Mouse (Mus musculus) embryonic facial prominence, embryonic 11.5 days (tissue): ENCODE data around the gene Cldn20. TPM values are rescaled to one million over a fixed set of nuclear protein-coding genes. Genes with fewer than 3 reads are reported as not detected.

Experiments used
- ATAC-seq: fragments of 200-750 bp; cut with Nextera tagmentation; replicated peaks from 2 replicates; pipeline ENCODE4 v1.8.0; 2017; ENCODE audit warnings: low read depth; ENCODE audit not compliant: insufficient number of reproducible peaks, low FRiP score, low TSS enrichment
- DNase-seq: peaks from one replicate; pipeline ENCODE4 v3.0.0-alpha.2; 2015; ENCODE audit warnings: low spot score
- H3K27ac ChIP-seq: fragments of 300-500 bp; sonication (generic); replicated peaks from 2 replicates; pipeline ENCODE4 v1.5.1; 2014; ENCODE audit warnings: mild to moderate bottlenecking, low read depth, low read length, control low read depth
- H3K27me3 ChIP-seq: fragments of 300-500 bp; sonication (generic); 2 replicates; pipeline ENCODE4 v1.6.1; 2014; ENCODE audit warnings: mild to moderate bottlenecking, low read length, moderate library complexity, mixed read lengths; ENCODE audit not compliant: control insufficient read depth, insufficient read depth
- H3K36me3 ChIP-seq: fragments of 300-500 bp; sonication (generic); replicated peaks from 2 replicates; pipeline ENCODE4 v1.6.1; 2014; ENCODE audit warnings: low read depth, mild to moderate bottlenecking, low read length, moderate library complexity, mixed read lengths; ENCODE audit not compliant: control insufficient read depth, insufficient read depth
- H3K4me1 ChIP-seq: fragments of 300-500 bp; sonication (generic); 2 replicates; pipeline ENCODE4 v1.6.1; 2014; ENCODE audit warnings: low read length, mixed read lengths; ENCODE audit not compliant: control insufficient read depth, insufficient read depth
- H3K4me2 ChIP-seq: fragments of 300-500 bp; sonication (generic); 2 replicates; pipeline ENCODE4 v1.6.1; 2014; ENCODE audit warnings: low read depth, mild to moderate bottlenecking, control low read depth, low read length, moderate library complexity
- H3K4me3 ChIP-seq: fragments of 300-500 bp; sonication (generic); 2 replicates; pipeline ENCODE4 v1.5.1; 2014; ENCODE audit warnings: low read depth, low read length, control low read depth
- H3K9ac ChIP-seq: fragments of 300-500 bp; sonication (generic); replicated peaks from 2 replicates; pipeline ENCODE4 v1.6.1; 2014; ENCODE audit warnings: mild to moderate bottlenecking, control low read depth, low read length
- H3K9me3 ChIP-seq: fragments of 300-500 bp; sonication (generic); replicated peaks from 2 replicates; pipeline ENCODE4 v1.6.1; 2016; ENCODE audit warnings: mild to moderate bottlenecking, low read length, inconsistent platforms, mixed read lengths; ENCODE audit not compliant: control insufficient read depth
- WGBS: fragments of 180-500 bp; shearing (Covaris S2); extraction: QIAGEN DNeasy Blood & Tissue Kit; methylation state at CpG from one replicate; pipeline ENCODE4 v1.1.7; 2014; 5-methylcytosine and 5-hydroxymethylcytosine counted together
- polyA plus RNA-seq: library from polyadenylated mRNA; unstranded; fragments of >200 nt; fragmentation: Nextera tagmentation; extraction: Ambion mirVana; gene quantifications from 2 replicates; pipeline ENCODE4 v1.2.1, GENCODE M21; 2014

The Cldn20 gene
- polyA plus RNA-seq, 1 experiment from 2014 or later = not detected

GRCm38 (mm10) chr17:3558356-3558870 lies 26.1 kb downstream of the Cldn20 start:
- H3K27ac ChIP-seq = no peak overlapping the region; the same call in 1 of the 2 replicates
- H3K27me3 ChIP-seq = no peaks in the 10 kb centered on the region
- no peaks in the 10 kb centered on the region for H3K9me3 ChIP-seq
- 75% methylated on average over 9 of the region's 9 CpGs for WGBS
- H3K4me3 ChIP-seq = peak overlapping the region; percentile 31
- H3K4me2 ChIP-seq = peak overlapping the region; percentile 37
- H3K36me3 ChIP-seq = no peaks in the 10 kb centered on the region
- ATAC-seq (no peak), DNase-seq (no peak)
- H3K9ac ChIP-seq = no peak overlapping the region
- no peaks in the 10 kb centered on the region for H3K4me1 ChIP-seq

- no peak for ATAC-seq
These were observed 28.2 kb downstream of the Cldn20 start for GRCm38 (mm10) chr17:3560534-3560933.

GRCm38 (mm10) chr17:3562405-3562804 lies 30.1 kb downstream of the Cldn20 start:
- Histone ChIP-seq H3K9me3 (no peaks in the 10 kb centered on the region), H3K36me3 (no peaks in the 10 kb centered on the region), H3K4me3 (no peak overlapping the region), H3K4me2 (no peak overlapping the region), H3K9ac (no peak overlapping the region), H3K4me1 (no peaks in the 10 kb centered on the region), H3K27me3 (no peaks in the 10 kb centered on the region), H3K27ac (no peak overlapping the region)
- no peak for ATAC-seq
- 57% methylated on average over 8 of the region's 8 CpGs for WGBS
- no peak for DNase-seq

More at GRCm38 (mm10) chr17:3560534-3560933, 28.2 kb downstream of the Cldn20 start:
- no peak overlapping the region for H3K4me2 ChIP-seq
- H3K27me3 ChIP-seq = no peaks in the 10 kb centered on the region
- no peaks in the 10 kb centered on the region for H3K4me1 ChIP-seq
- no peak overlapping the region for H3K27ac ChIP-seq
- no peaks in the 10 kb centered on the region for H3K9me3 ChIP-seq
- WGBS = 76% methylated on average over 3 of the region's 3 CpGs
- no peak overlapping the region for H3K9ac ChIP-seq
- H3K36me3 ChIP-seq = no peaks in the 10 kb centered on the region
- H3K4me3 ChIP-seq = no peak overlapping the region
- DNase-seq = peak; percentile 28

- Histone ChIP-seq H3K9me3 (no peaks in the 10 kb centered on the region), H3K4me3 (no peak overlapping the region), H3K4me2 (no peak overlapping the region), H3K27me3 (no peaks in the 10 kb centered on the region), H3K9ac (no peak overlapping the region), H3K27ac (no peak overlapping the region), H3K36me3 (no peaks in the 10 kb centered on the region), H3K4me1 (no peaks in the 10 kb centered on the region)
- ATAC-seq (no peak), DNase-seq (peak; percentile 88)
- 4% methylated on average over 12 of the region's 12 CpGs for WGBS
These were observed 38.5 kb downstream of the Cldn20 start for GRCm38 (mm10) chr17:3570876-3571275.

Other genes with a start within 250 kb of the Cldn20 start
- gene Tiam2, start 206.0 kb upstream of the Cldn20 start, polyA plus RNA-seq = 8.9 and 11.9 TPM in 2 replicates
- 22.4 and 25.9 TPM in 2 replicates for gene Tfb1m, start 25.2 kb downstream of the Cldn20 start, polyA plus RNA-seq
- not detected in 2 replicates for gene Nox3, start 163.7 kb downstream of the Cldn20 start, polyA plus RNA-seq